Mouse (Mus musculus) lung, adult 2 months (tissue): ENCODE measurements at regions not wholly inside any gene's neighbourhood (a gene's known extent, or its start where the extent isn't known, plus 50 kb on each side); places are given as distances from the start of the nearest gene placed in this dataset.

Experiments
- CTCF ChIP-seq: fragments of 200-500 bp; IDR thresholded peaks from 2 replicates; pipeline ENCODE4 v1.5.1; 2011; ENCODE audit warnings: mild to moderate bottlenecking, low read length, control low read depth; ENCODE audit not compliant: insufficient read depth
- POLR2A ChIP-seq: fragments of 200-500 bp; IDR thresholded peaks from 2 replicates; pipeline ENCODE4 v1.6.1; 2011; ENCODE audit warnings: low read depth, mild to moderate bottlenecking, control low read depth, low read length, borderline replicate concordance; ENCODE audit errors: extremely low read depth

DNA sequence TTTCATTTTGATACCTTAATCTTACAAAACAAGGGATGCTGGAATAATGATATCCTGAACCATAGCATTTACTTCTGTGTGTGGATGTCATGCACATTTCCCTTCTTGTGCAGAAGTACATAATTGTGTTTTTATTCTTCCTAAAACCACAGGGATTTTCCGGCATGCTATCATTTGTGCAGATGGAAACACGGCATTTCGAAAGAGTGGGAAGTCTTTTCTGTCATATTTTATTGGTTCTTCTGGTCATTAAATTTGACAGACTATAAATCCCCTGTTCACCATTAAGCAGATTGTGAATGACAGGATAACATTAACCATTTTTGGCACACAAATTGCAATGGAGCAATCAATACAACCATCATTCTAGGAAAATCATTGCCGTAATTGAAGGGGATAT is 532.7 kb upstream of the C030005K15Rik start:
- TF ChIP-seq CTCF, result no peak
- TF ChIP-seq POLR2A, result no peak
